Mouse (Mus musculus): ENCODE measurements around the gene AC134908.4. TPM values are rescaled to one million over a fixed set of nuclear protein-coding genes. Genes with fewer than 3 reads are reported as not detected.
"Not testable (repeated sequence)": the region's sequence is repeated elsewhere in the genome, so short reads cannot be mapped to it uniquely, and the experiment has no call there.

The AC134908.4 gene
- polyA plus RNA-seq, 1 experiment from 2014 or later, result 0.88 TPM

- not testable (repeated sequence) for H3K4me1 ChIP-seq (ENCODE audit: control insufficient read depth, insufficient read depth, low read length); H3K9me3 ChIP-seq (replicated peaks; ENCODE audit: control insufficient read depth, low read length); H3K27me3 ChIP-seq (replicated peaks; ENCODE audit: control insufficient read depth, insufficient read depth, low read length); DNase-seq (ENCODE audit: low spot score); H3K36me3 ChIP-seq (ENCODE audit: control insufficient read depth, insufficient read depth, low read length); ATAC-seq; H3K4me3 ChIP-seq (ENCODE audit: low read depth, low read length); H3K9ac ChIP-seq (ENCODE audit: low read length); H3K27ac ChIP-seq (ENCODE audit: low read depth, low read length); H3K4me2 ChIP-seq (ENCODE audit: low read length)
- WGBS, result 68% methylated on average over 12 of the region's 12 CpGs
These were observed 54.0 kb downstream of the AC134908.4 start for GRCm38 (mm10) chr17:25741471-25741870.

Small RNA genes lying within 50 kb of the gene (microRNA-seq; reads per million reads assigned to microRNA genes)
- gene Gm25083 (not detected), gene Mir3082 (0.40 reads per million), gene Mir6966 (not detected)

Other genes with a start within 250 kb of the AC134908.4 start
- 17.6 and 20.8 TPM in 2 replicates for gene Sox8, start 225.0 kb downstream of the AC134908.4 start, polyA plus RNA-seq (2014; fragmentation: Nextera tagmentation; extraction: Ambion mirVana)
- 18.8 and 19.1 TPM in 2 replicates for gene Lmf1, start 216.6 kb downstream of the AC134908.4 start, polyA plus RNA-seq (2014; fragmentation: Nextera tagmentation; extraction: Ambion mirVana)
- 2.7 and 7.8 TPM in 2 replicates for gene Gng13, start 78.5 kb downstream of the AC134908.4 start, polyA plus RNA-seq (2014; fragmentation: Nextera tagmentation; extraction: Ambion mirVana)
- 7.1 and 8.6 TPM in 2 replicates for gene Chtf18, start 68.2 kb downstream of the AC134908.4 start, polyA plus RNA-seq (2014; fragmentation: Nextera tagmentation; extraction: Ambion mirVana)
- 26.6 and 28.9 TPM in 2 replicates for gene Rpusd1, start 68.0 kb downstream of the AC134908.4 start, polyA plus RNA-seq (2014; fragmentation: Nextera tagmentation; extraction: Ambion mirVana)
- gene Mslnl, start 59.6 kb downstream of the AC134908.4 start, polyA plus RNA-seq (2014; fragmentation: Nextera tagmentation; extraction: Ambion mirVana), result not detected in 2 replicates
- 0.14 and 0.48 TPM in 2 replicates for gene Msln, start 41.3 kb downstream of the AC134908.4 start, polyA plus RNA-seq (2014; fragmentation: Nextera tagmentation; extraction: Ambion mirVana)
- gene Narfl, start 21.9 kb downstream of the AC134908.4 start, polyA plus RNA-seq (2014; fragmentation: Nextera tagmentation; extraction: Ambion mirVana), result 30.2 and 32.0 TPM in 2 replicates
- 106 and 130 TPM in 2 replicates for gene Haghl, start 10.0 kb downstream of the AC134908.4 start, polyA plus RNA-seq (2014; fragmentation: Nextera tagmentation; extraction: Ambion mirVana)
- 0.14 TPM in 1 of 2 replicates, not detected in the other for gene Ccdc78, start 9.1 kb downstream of the AC134908.4 start, polyA plus RNA-seq (2014; fragmentation: Nextera tagmentation; extraction: Ambion mirVana)
- 72.6 and 82.3 TPM in 2 replicates for gene Fam173a, start 2.8 kb downstream of the AC134908.4 start, polyA plus RNA-seq (2014; fragmentation: Nextera tagmentation; extraction: Ambion mirVana)
- gene Metrn, start 1.5 kb upstream of the AC134908.4 start, polyA plus RNA-seq (2014; fragmentation: Nextera tagmentation; extraction: Ambion mirVana), result 8.4 and 9.8 TPM in 2 replicates
- gene Fbxl16, start 13.4 kb upstream of the AC134908.4 start, polyA plus RNA-seq (2014; fragmentation: Nextera tagmentation; extraction: Ambion mirVana), result 14.0 and 17.6 TPM in 2 replicates
- gene Wdr24, start 28.0 kb upstream of the AC134908.4 start, polyA plus RNA-seq (2014; fragmentation: Nextera tagmentation; extraction: Ambion mirVana), result 33.3 and 37.4 TPM in 2 replicates
- 56.6 and 56.9 TPM in 2 replicates for gene Jmjd8, start 33.2 kb upstream of the AC134908.4 start, polyA plus RNA-seq (2014; fragmentation: Nextera tagmentation; extraction: Ambion mirVana)
- gene Stub1, start 37.7 kb upstream of the AC134908.4 start, polyA plus RNA-seq (2014; fragmentation: Nextera tagmentation; extraction: Ambion mirVana), result 315 and 322 TPM in 2 replicates
- gene Rhbdl1, start 41.6 kb upstream of the AC134908.4 start, polyA plus RNA-seq (2014; fragmentation: Nextera tagmentation; extraction: Ambion mirVana), result 33.6 and 35.4 TPM in 2 replicates
- gene Gm20683, start 46.1 kb upstream of the AC134908.4 start, polyA plus RNA-seq (2014; fragmentation: Nextera tagmentation; extraction: Ambion mirVana), result 5.1 and 6.2 TPM in 2 replicates
- 9.6 and 11.3 TPM in 2 replicates for gene Rhot2, start 49.2 kb upstream of the AC134908.4 start, polyA plus RNA-seq (2014; fragmentation: Nextera tagmentation; extraction: Ambion mirVana)
- 11.6 and 12.2 TPM in 2 replicates for gene Wdr90, start 65.8 kb upstream of the AC134908.4 start, polyA plus RNA-seq (2014; fragmentation: Nextera tagmentation; extraction: Ambion mirVana)
- gene Mcrip2, start 73.1 kb upstream of the AC134908.4 start, polyA plus RNA-seq (2014; fragmentation: Nextera tagmentation; extraction: Ambion mirVana), result 15.9 and 17.0 TPM in 2 replicates
- gene Mettl26, start 79.4 kb upstream of the AC134908.4 start, polyA plus RNA-seq (2014; fragmentation: Nextera tagmentation; extraction: Ambion mirVana), result 60.5 and 66.0 TPM in 2 replicates
- gene Wfikkn1, start 85.2 kb upstream of the AC134908.4 start, polyA plus RNA-seq (2014; fragmentation: Nextera tagmentation; extraction: Ambion mirVana), result 0.36 and 0.47 TPM in 2 replicates
- gene Rab40c, start 124.1 kb upstream of the AC134908.4 start, polyA plus RNA-seq (2014; fragmentation: Nextera tagmentation; extraction: Ambion mirVana), result 31.6 and 33.3 TPM in 2 replicates
- gene Pigq, start 149.3 kb upstream of the AC134908.4 start, polyA plus RNA-seq (2014; fragmentation: Nextera tagmentation; extraction: Ambion mirVana), result 49.5 and 52.6 TPM in 2 replicates
- not detected in 2 replicates for gene Nhlrc4, start 149.3 kb upstream of the AC134908.4 start, polyA plus RNA-seq (2014; fragmentation: Nextera tagmentation; extraction: Ambion mirVana)
- 0.18 TPM in 1 of 2 replicates, not detected in the other for gene A930017K11Rik, start 156.9 kb upstream of the AC134908.4 start, polyA plus RNA-seq (2014; fragmentation: Nextera tagmentation; extraction: Ambion mirVana)
- 17.0 and 20.3 TPM in 2 replicates for gene Capn15, start 190.1 kb upstream of the AC134908.4 start, polyA plus RNA-seq (2014; fragmentation: Nextera tagmentation; extraction: Ambion mirVana)